Mouse (Mus musculus) embryonic fibroblast, embryonic 13.5 days (primary cell): ENCODE data around the gene Mpzl2.

Experiments used
- CTCF ChIP-seq: IDR thresholded peaks from 2 replicates; pipeline ENCODE4 v1.5.1; 2011; ENCODE audit warnings: mild to moderate bottlenecking, control low read depth, low read length, moderate library complexity, borderline replicate concordance; ENCODE audit not compliant: insufficient read depth
- POLR2A ChIP-seq: IDR thresholded peaks from 2 replicates; pipeline ENCODE4 v1.6.1; 2011; ENCODE audit warnings: low read depth, mild to moderate bottlenecking, control low read depth, low read length, moderate library complexity

DNA sequence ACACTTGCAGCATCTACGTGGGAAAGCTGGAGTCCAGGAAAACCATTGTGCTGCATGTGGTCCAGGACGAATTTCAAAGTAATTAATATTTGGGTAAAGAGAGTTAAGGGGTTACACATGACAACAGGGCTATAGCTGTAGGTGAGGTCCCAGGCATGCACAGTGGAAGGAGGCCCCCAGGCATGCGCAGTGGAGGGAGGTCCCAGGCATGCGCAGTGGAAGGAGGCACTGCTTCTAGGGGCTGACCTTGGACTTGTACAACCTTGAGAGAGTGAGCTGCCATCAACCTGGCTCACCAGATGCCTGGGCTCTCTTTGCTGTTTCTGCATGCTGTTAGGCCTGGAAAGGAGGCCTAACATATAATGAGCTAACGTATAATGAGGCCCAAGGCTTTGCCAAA lies 58.3 kb downstream of the Mpzl2 start:
- TF ChIP-seq CTCF = no peak
- no peak for TF ChIP-seq POLR2A
